Mouse (Mus musculus) cerebellum, adult 11-12 months (tissue): ENCODE data around the gene Bcl9.

ENCODE experiments used
- DNase-seq: peaks from one replicate; pipeline ENCODE4 v3.0.0; 2022

Gene Bcl9

DNA sequence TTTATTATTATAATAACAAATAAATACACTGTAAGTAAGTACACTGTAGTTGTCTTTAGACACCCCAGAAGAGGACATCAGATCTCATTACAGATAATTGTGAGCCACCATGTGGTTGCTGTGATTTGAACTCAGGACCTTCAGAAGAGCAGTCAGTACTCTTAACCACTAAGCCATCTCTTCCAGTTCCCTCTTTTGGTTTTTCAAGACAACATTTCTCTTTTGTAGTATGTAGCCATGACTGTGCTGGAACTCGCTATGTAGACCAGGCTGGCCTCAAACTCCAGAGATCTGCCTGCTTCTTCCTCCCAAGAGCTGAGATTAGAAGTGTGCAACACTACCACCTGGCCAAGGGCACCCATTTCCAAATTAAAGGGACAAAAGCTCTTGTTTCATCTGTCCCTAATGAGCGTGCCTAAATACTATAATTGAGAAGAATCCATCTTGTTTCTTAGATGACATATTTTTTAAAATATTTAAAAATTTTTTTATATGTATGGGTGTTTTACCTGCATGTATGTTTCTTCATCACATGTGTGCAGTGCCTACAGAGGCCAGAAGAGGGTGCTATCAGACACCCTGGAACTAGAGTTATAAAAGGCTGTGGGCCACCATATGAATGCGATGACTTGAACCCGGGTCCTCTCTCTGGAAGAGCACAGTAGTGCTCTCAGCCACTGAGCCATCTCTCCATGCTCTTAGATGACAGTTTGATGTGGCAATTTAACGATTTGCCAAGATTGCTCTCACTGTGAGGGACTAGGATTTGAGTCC, 66.9 kb downstream of the Bcl9 start:
- DNase-seq = no peak

DNA sequence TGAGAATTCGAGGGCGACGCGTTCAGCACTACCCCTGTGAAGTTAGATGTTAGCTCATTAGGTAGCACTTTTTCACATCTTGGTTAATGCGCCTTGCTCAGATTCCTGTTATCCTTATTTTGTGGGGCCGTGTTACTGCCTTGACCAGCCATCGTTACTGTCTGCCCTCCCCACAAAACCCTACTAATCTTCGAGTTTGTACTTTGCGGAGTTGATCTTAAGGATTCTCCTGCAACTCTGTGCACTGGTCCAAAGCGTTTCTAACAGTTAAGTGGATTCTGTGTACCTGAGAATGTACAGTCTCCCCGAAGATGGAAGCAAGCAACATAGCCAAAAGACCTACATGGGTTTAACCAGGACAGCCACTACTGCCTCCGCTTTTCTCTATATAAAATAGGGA, 69.3 kb downstream of the Bcl9 start:
- no peak for DNase-seq

DNA sequence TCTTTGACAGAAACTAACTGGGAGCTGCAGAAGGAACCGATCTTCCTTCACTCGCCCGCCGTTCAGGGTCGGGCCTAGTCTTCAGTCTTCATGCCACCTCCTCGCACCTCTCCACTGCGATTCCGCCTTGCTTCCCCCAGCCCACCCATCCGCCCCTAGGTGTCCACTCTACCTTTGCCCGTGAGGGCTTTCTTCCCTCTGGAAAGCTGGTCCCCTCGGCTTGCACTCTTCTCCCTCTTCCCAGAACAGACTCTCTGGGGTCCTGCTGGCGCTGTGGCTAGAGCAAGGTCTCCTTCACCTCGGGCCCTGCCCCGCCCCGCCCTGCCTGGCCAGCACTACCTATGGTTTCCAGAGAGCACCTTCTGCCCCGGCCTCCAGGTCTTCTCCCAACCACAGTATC, 69.7 kb downstream of the Bcl9 start:
- DNase-seq = no peak

DNA sequence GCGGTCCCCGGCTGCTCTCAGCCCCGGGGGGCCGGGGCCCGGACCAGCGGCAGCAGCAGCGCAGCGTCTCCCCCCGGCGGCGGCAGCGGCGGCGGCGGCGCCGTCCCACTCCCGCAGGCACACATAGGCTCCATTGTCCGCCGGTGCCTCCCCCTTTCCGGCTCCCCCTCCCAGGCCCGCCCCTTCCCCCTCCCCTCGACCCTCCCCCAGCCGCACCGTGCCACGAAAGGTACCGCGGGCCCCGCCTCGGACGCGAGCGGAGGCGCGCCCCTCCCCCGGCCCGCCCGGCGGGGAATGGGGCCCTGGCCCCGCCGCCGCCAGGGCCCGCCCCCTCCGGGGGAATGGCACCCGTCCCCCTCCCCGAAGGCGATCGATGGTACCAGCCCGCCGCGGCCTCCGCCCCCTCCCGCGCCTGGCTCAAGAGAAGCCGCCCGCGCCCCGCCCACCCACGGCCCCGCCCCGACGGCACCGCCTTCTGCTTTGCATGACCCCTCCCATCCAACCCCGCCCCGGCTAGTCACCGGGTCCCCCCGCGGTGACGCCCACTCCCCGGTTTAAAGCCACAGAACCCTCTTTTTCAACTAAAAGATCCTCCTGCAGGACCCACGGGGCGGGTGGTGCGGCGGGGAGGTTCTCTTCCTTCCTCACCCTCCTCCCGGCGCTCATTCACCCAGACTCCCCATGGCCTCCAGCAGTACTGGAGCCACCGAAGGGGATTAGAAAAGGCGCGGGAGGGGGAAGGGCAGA, 70.3 kb downstream of the Bcl9 start:
- DNase-seq = peak; percentile 91

DNA sequence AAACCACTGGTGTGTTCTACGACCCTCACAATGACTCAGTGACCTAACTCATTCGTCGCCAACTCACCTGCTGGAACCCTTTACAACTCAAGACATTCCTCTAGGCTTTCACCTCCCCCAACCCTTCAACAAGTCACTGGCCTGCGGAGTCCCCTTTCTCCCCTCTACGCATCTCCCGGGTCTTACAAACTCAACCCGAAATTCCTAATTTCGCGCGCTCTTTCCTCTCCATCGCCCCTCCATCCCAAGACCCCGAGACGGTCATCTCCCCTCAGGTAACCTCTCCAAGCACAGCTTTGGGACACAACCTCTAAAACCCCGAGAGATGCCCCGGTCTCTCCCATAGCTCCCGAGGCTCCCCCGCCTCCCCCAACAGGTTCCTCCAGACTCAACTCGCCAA, 71.0 kb downstream of the Bcl9 start:
- DNase-seq = no peak

DNA sequence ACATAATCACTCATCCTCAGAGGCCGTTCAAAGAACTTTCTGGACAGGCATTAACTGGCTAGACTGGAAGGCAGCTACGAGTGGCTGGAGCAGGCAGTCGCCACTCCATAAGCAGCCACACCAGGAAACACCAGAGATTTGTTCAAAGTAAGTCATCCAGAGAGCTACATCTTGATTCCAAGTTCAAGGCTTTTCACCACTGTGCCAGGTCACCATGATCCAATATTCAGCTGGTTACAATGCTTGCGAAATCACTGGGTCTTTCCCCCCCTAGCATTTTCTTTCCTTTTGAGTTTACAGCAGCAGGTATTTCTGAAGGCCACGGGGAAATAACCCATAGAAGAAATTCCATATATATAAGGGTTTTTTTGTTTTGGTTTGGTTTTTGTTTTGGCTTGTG, 72.5 kb downstream of the Bcl9 start:
- no peak for DNase-seq

DNA sequence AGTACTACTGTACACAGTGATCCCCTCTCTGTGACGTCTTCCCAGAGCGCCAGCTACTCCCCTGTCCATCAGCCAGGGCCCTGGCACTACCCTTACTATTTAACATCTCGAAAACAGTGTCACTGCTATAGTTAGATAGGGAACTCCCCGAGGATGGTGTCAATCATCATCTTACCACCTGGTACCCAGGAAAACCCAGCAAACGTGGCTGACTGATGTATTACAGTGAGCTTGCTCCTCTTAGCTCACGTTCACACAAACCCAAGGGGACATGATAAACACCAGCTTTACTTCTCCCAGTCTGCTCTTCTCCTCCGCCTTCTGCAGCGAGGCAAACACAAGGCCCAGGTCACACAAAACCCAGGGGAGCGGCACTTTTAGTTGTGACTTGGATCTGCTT, 74.5 kb downstream of the Bcl9 start:
- DNase-seq = no peak

DNA sequence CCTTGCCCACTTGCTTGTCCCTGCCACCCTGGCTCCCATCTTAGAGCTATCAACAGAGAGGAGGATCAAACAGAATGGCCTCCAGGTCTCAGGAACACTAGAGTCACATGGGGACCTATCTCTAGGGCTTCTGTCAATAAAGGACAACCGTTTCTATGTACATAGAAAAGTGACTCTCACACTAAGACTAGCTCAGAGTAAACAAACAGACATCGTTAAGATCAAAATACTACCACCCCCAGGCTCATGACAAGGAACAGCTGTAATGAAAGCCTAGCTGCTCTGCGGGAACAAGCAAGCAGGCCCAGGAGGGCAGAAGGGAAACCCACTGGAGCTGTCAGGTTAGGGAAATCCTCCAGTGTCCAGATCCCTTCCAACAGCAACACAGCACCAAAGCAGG, 82.2 kb downstream of the Bcl9 start:
- no peak for DNase-seq

DNA sequence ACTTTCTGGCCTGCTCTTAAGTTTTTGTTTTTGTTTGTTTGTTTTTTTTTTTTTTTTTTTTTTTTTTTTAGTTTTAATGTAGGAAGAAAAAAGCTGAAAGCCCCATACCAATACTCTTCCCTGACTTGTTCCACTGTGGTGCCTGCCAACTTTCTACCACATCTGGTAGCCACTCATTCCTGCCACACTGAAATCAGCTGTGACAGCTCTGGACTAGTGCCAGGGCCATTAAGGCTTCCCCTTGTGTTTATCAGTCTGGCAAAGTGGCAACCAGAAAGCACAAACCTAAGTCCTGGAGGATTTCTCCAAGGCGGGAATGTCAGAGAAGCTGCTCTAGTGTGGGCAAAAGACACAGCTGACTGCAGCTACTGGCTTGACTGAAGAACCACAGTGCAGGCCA, 83.3 kb downstream of the Bcl9 start:
- no peak for DNase-seq

DNA sequence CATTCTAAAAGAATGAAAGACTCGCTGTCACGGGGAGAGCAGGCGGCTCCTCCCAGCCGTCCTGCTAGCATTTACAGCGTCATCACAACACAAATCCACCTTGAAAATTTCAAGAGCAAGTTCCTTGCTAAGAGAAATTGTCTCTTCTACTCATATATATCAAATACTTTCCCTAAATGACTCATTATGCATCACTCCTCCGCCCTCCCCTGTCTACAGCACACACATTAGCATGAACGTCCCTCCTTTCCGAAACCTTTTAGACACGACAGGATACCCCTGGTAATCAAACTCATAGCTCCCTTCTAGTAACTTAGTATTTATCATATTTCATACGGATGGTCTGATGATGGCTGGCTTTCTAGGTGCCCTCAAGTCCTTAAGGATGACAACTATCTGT, 83.8 kb downstream of the Bcl9 start:
- no peak for DNase-seq

DNA sequence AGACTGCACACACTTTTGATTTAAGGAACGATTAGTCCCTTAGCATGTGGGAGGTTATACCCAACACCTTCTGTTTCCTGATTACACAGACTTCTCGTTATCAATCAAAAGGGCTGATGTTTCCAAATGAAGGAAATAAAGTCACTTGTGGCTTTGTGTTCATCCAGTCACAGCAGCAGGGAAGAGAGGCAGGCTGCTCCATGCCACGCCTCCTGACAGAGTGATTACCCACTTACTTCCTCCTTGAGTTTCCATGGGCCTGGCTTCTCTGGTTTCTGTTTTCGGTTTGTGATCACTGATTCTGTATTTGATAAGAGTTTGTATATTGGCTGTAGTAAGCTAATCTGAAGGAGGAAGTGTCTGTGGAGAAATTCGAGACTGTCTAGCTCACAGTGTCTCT, 86.5 kb downstream of the Bcl9 start:
- no peak for DNase-seq

DNA sequence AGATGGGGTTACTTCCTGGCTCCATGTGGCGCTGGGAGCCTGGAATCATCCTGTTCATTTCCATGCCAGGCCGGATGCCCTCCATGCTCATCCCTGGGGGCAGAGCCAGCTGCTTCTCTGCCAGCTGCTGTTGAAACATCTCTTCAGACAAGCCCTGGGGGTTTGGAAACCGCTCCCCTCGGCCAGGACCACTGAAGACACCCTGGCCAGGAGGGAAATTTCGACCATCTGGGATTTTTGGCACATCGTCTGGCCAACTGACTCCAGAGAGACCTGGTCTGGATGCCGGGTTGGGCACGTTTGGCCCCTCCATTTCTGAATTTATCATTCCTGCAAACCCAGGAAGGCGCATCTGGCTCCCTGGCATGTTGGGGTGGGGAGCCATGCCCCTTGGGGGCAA, 88.4 kb downstream of the Bcl9 start:
- DNase-seq = peak; percentile 33

DNA sequence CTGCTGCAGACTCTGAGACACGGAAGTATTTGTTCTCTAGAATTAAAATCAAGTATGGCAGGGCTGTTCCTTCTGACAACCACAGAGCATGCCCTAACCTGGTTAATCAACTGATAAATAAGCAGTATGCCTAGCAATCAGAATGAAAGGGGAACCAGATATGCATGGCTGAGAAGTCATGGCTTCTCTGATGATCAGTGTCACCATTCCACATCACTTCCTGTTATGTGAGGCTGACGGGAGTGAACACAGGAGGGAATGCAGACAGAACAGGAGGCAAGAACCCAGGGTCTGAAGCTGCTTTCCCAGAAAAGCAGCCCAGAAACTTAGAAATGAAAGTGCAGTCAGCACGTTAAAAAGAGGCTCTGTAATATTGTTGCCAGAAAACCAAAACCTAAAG, 91.2 kb downstream of the Bcl9 start:
- DNase-seq = no peak

DNA sequence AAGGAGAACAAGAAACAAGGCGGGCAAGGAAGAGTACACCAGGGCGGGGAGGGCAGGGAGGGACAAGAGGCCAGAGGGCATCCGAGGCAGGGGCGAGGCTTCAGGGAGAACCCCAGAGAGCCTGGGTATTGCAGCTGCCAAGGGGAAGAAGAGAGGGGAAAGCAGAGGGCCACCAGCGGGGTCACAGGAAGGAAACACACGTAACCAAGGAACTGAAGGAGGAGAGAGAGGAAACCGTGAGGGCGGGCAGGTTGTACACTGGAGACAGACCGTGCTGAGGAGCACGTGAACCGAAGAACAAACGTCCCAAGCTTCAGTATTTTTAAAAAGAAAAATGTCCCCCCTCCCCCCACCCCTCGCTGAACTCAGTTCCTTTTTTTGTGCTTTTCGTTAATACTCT, 93.8 kb downstream of the Bcl9 start:
- no peak for DNase-seq

DNA sequence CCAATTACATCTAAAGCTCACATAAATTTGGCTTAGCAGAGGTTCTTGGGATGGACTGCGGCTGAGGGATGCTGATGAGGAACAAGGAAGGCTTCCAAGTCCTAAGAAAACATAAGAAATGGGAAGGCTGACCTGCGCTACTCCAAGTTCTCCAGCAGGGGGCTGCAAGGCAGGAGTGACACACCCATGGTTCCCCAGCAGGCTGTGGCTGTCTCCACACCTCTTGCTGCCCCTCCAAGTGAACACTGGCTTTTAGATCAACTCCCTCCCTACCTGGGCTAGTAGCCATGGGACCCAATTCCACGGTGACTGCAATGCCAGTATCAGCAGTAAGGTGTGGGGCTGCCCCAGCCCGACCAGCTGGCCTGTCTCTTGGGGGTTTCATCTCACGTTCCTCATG, 95.8 kb downstream of the Bcl9 start:
- peak; percentile 51 for DNase-seq

DNA sequence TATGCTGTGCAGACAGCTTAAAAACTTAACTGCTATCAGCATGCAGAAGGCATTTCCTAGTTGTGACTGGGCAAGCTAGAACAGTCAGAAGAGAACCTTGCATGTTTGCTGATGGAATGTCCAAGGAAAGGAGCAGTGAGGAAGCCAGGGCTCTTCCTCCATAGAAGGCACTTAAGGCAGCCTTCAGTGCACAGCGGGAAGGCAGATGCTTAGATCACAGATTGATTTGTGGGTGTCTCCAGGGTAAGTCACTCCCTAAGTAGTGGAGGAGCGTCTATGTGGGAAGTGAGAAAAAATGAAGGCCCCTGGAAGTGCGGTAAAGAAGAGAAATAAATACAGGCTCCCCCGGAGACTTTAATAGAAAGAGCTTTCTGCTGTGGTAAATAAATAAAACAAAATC, 98.5 kb downstream of the Bcl9 start:
- no peak for DNase-seq

DNA sequence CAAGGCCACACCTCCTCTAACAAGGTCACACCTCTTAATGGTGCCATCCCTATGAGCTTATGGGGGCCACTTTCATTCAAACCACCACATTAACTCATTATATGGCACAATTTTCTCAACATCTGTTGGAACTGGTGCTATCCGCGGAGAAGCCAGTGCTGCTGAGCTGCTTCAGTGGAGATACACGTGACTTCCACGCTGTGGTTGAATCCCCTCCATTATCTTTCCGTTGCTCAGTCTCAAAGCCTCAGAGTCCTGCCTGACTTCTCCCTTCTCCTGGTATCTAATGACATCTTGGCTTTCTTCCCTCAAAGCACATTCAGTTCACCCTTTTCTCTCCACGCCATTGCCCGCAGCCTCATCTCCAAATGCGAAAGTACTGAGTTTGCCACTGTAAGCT, 101.1 kb downstream of the Bcl9 start:
- no peak for DNase-seq

DNA sequence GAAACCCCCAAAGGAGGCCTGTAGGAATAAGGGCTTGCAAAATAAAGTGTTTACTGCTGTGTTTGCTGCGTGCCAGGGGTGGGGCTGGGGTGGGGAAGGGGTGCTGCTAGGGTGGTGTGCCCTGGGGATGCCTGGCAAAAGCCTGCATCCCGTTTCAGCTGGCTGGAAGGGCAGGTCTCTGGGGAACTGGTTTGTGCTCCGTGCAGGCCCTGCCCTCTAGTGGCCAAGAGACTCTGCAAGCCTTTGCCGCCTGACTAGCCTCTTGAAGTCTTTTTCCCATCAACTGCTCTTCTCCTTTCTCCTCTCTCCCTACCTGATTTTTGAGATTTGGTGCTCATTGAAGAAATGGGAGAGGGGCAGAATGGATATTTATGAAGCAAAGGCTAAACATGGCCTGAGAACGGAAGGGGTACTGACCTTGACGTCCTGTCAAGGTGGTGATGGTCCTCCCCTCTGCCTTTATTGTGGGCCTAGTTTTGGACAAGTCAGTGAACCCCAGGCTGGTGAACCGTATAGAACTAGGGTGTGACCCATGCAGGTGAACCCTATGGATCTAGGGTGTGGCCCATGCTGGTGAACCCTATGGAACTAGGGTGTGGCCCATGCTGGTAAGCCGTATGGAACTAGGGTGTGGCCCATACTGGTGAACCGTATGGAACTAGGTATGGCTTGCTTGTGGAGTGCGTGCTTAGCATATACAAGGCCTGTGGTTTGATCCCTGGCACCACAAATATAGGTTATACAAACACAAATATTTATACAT, 112.4 kb downstream of the Bcl9 start:
- peak; percentile 49 for DNase-seq

DNA sequence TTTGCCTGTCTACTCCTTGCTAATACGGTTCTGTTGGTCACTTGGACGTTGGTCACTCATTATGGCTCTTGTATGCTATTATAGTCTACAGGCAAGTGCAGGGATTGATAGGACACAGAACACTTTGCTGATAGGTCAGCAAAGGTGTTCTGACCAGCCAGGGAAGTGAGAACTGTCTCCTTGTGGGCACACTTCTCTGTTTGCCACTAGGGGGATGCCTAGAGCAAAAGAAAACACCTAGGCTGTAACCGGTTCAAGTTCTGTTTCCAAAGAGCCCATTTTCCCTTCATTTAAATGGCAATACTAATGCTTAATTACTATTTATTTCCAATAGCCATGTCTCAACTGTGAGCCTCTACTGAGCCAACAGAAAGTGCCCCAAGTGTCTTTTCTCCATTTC, 113.9 kb downstream of the Bcl9 start:
- no peak for DNase-seq

DNA sequence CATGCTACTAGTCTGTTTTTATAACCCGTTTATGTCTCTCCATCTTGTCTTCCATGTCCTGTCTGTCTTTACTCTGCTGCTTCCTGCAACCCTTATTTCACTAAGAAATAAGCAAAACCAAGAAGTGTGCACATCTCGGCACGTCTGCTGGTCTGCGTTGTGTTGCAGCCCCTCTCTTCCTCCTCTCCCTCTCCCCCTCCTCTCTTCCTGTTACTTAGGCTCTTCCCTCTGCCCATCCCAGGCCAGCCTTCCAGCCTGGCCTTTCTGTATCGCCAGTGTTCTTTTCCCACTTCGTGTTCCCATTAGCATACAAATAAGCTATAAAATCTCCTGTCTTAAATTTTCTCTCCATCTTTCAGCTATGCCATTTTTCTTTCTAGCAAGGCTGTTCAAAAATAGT, 117.2 kb downstream of the Bcl9 start:
- DNase-seq = no peak

DNA sequence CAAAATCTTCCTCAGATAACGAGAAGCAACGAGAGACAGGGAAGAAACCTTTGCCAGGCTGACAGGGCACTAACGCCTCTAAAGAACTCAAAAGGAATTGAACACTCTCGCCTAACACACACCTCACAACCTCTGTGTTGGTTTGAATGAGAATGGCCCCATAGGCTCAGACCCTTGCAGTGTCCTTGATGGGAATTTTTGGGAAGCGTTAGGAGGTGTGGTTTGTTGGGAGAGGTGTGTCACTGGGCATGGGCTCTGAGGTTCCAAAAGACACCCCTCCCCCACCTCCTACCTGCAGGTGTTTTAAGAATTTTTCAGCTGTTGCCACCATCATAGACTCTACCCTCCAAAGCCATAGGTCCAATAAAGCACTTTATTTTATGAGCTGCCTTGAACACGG, 118.8 kb downstream of the Bcl9 start:
- no peak for DNase-seq

DNA sequence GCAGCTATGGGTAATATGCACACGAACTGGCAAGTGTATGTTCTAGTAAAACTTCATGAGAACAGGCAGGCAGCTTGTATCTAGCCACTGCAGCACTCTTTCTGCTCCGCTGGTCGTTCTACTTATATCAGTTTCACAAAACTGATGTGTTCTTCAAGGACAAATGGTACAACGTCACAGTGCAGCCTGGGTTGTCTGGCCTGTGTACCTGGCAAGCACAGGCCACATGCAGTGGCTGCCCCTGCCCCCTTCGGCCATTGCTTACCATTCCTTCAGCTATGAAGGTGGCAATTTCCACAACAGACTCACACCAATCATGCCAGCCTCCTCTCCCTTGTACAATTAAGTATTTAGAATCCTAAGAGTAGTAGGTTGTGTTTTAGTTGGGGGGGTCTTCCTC, 125.1 kb downstream of the Bcl9 start:
- DNase-seq = no peak

DNA sequence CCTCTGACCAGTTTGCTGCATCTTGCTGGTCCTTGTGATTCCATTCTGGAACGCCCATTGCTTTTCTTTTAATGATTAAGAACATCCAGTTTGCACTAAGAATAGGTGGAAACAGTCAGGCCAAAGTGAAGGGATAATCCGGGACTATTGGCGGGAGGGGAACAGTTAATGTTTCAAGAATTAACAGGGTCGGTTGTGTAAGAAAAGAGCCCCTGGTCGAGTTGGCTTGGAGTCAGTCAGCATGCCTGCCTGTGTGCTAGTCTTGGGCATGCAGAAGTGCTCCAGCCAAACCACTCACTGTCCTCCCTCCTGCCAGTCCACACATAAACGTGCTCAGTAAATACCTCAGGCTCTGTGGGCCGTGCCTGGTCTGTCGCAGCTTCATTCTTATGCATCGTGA, 125.5 kb downstream of the Bcl9 start:
- DNase-seq = no peak

DNA sequence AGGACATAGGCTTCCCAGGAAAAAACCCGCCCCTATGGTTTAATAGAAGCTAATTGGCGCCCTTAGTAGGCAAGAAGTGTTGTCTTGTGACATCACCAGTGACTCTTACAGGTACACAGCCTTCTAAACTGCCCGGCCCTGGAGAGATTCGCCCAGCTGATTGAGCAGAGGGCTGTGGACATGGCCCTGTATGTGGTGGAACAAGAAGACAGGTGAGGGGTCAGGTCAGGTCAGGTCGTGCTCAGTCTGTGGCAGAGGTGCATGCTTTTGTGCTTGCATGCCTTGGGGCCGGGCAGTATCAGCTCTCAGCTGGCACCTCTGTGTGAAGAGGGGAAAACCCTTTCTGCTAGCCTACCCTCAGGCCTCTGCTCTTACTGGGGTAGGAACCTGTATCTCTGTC, 126.2 kb downstream of the Bcl9 start:
- DNase-seq = no peak
